Comparison of ENCODE assay signal across 8 mouse cellular contexts in the genomic region with DNA sequence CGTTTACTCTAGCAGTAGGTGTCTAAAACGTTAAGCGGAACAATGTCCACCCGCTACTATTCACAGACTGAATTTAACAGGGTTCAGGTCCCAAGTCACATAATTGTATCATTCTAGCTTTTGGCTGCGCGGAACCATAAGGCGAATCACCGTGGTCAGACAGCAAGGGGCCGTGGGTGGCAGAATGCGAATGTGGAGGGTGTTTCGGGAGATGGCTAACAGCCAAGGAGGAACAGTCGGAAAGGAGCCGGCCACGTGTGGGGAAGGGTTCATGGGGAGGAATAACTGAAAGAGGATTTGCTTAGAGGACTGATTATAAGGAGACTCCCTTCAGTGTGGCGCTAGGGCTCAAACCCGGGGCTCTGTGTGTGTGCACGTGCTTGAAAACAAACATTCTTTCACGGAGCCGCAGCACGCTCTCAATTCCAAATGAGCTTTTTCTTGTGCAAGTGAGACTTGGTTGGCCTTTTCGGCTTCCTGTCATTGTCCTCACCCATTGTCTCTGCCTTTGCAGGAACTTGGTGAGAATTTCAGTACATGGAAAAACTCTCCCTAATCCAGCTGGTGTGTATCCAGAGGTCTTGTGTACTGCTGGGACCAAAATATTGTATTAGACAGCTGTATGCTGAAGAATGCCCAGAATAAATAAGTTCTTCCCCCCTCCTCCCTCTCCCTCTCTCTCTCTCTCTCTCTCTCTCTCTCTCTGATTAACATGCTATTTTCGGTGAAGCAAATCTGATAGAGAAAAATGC.
A peak's percentile ranks its signal among the peaks of the same experiment; 100 is the strongest.
DNase-seq lines count a peak whose midpoint lies in the region; ATAC-seq and TF ChIP-seq lines count a peak whose summit lies in the region.

No protein-coding gene starts in this region.

- no peaks in the 10 kb centered on the region for H3K4me1 ChIP-seq in brown adipose tissue, adult 24 weeks (ENCODE audit: control insufficient read depth, insufficient read depth, insufficient read length, low read length)
- peaks cover 8% of the 10 kb centered on the region for H3K4me1 ChIP-seq in hindbrain, postnatal 0 days (ENCODE audit: insufficient read depth, low read length)
- H3K4me1 ChIP-seq in liver, postnatal 0 days (ENCODE audit: insufficient read depth): peaks cover 2% of the 10 kb centered on the region; the same call in 1 of the 2 replicates
- H3K4me1 ChIP-seq in neural tube, embryonic 13.5 days (replicated peaks): peaks cover 11% of the 10 kb centered on the region

- no peaks in the 10 kb centered on the region for H3K36me3 ChIP-seq in hindbrain, postnatal 0 days (ENCODE audit: insufficient read depth, low read length)
- no peaks in the 10 kb centered on the region for H3K36me3 ChIP-seq in liver, postnatal 0 days (replicated peaks; ENCODE audit: insufficient read depth, low read length)
- H3K36me3 ChIP-seq in neural tube, embryonic 13.5 days: no peaks in the 10 kb centered on the region

- peak overlapping the region; percentile 48 for H3K4me3 ChIP-seq in brown adipose tissue, adult 24 weeks (ENCODE audit: insufficient read depth, low read depth, low read length)
- H3K4me3 ChIP-seq in hindbrain, postnatal 0 days (ENCODE audit: low read length): peak overlapping the region; percentile 31
- no peak overlapping the region for H3K4me3 ChIP-seq in liver, postnatal 0 days (ENCODE audit: low read depth, low read length)
- H3K4me3 ChIP-seq in neural tube, embryonic 13.5 days: peak overlapping the region; percentile 20

- peak overlapping the region; percentile 61 for H3K4me2 ChIP-seq in hindbrain, postnatal 0 days (ENCODE audit: low read depth, low read length)
- peak overlapping the region; percentile 61 for H3K4me2 ChIP-seq in liver, postnatal 0 days (ENCODE audit: low read depth, low read length)
- peak overlapping the region; percentile 54 for H3K4me2 ChIP-seq in neural tube, embryonic 13.5 days

- H3K27ac ChIP-seq in brown adipose tissue, adult 24 weeks (replicated peaks; ENCODE audit: low read depth, low read length): peak overlapping the region; percentile 70
- H3K27ac ChIP-seq in hindbrain, postnatal 0 days: peak overlapping the region; percentile 54; the same call in 1 of the 2 replicates
- H3K27ac ChIP-seq in liver, postnatal 0 days (ENCODE audit: low read depth): no peak overlapping the region
- H3K27ac ChIP-seq in neural tube, embryonic 13.5 days (replicated peaks): peak overlapping the region; percentile 57; the same call in 1 of the 2 replicates

- peak; percentile 62; the same call in 1 of the 2 replicates for ATAC-seq in hindbrain, postnatal 0 days
- no peak for ATAC-seq in liver, postnatal 0 days
- ATAC-seq in neural tube, embryonic 13.5 days (ENCODE audit: low read depth): peak; percentile 66; the same call in 1 of the 2 replicates

- 10% methylated on average over 22 of the region's 22 CpGs for WGBS in hindbrain, postnatal 0 days
- WGBS in liver, postnatal 0 days (ENCODE audit: insufficient replicate concordance): 38% methylated on average over 22 of the region's 22 CpGs
- WGBS in neural tube, embryonic 13.5 days: 26% methylated on average over 22 of the region's 22 CpGs

- TF ChIP-seq CTCF in hindbrain, postnatal 0 days (IDR thresholded peaks at IDR 0.05; ENCODE audit: low read depth): no peak
- no peak for TF ChIP-seq CTCF in liver, postnatal 0 days (IDR thresholded peaks at IDR 0.05; ENCODE audit: low read depth)

- no peaks in the 10 kb centered on the region for H3K9me3 ChIP-seq in hindbrain, postnatal 0 days (ENCODE audit: low read length)
- H3K9me3 ChIP-seq in liver, postnatal 0 days (ENCODE audit: low read length): no peaks in the 10 kb centered on the region
- H3K9me3 ChIP-seq in neural tube, embryonic 13.5 days: no peaks in the 10 kb centered on the region

- DNase-seq in adrenal gland, postnatal 14 days: peak; percentile 14
- DNase-seq in adrenal gland, postnatal 4 days (ENCODE audit: low spot score in 2 of 2): no peak
- peak; percentile 15 for DNase-seq in gastrocnemius, postnatal 25 days
- DNase-seq in hindbrain, postnatal 0 days (ENCODE audit: low spot score): peak; percentile 39
- no peak for DNase-seq in liver, postnatal 0 days
- DNase-seq in natural killer cell, adult 2 months (ENCODE audit: low spot score in 2 of 2): no peak

- H3K27me3 ChIP-seq in hindbrain, postnatal 0 days (ENCODE audit: insufficient read depth, low read length): no peaks in the 10 kb centered on the region
- no peaks in the 10 kb centered on the region for H3K27me3 ChIP-seq in liver, postnatal 0 days (ENCODE audit: insufficient read depth, low read length)
- no peaks in the 10 kb centered on the region for H3K27me3 ChIP-seq in neural tube, embryonic 13.5 days

- peak overlapping the region; percentile 35; the same call in 1 of the 2 replicates for H3K9ac ChIP-seq in hindbrain, postnatal 0 days (replicated peaks; ENCODE audit: low read length)
- no peak overlapping the region for H3K9ac ChIP-seq in liver, postnatal 0 days (replicated peaks)
- H3K9ac ChIP-seq in neural tube, embryonic 13.5 days: peak overlapping the region; percentile 60

- TF ChIP-seq EP300 in liver, postnatal 0 days (IDR thresholded peaks at IDR 0.05; ENCODE audit: low read depth): no peak

Comparison
In these comparisons a context has a peak if more than half of its experiments do, and no peak if none do; other contexts are left out.
1. DNase-seq: peak in adrenal gland, postnatal 14 days (single experiment), gastrocnemius, postnatal 25 days (single experiment) and hindbrain, postnatal 0 days (single experiment); none in adrenal gland, postnatal 4 days (0 of 2), liver, postnatal 0 days (single experiment) and natural killer cell, adult 2 months (0 of 2).
2. Peak in every context shown above with its lines, with median percentiles within 50 percentile points of each other: H3K4me2 ChIP-seq.